Mouse (Mus musculus): ENCODE results near the gene Ppp1r1a. TPM values are rescaled to one million over a fixed set of nuclear protein-coding genes. Genes with fewer than 3 reads are reported as not detected.
A peak's percentile ranks its signal among the peaks of the same experiment; 100 is the strongest.

The Ppp1r1a gene
- polyA plus RNA-seq, 1 experiment from 2014 or later: 7.1 TPM

GRCm38 (mm10) chr15:103535786-103536185 lies 2.0 kb downstream of the Ppp1r1a start:
- no peak overlapping the region for H3K4me3 ChIP-seq (ENCODE audit: low read depth, low read length)
- WGBS: 62% methylated on average over 1 of the region's 1 CpGs

GRCm38 (mm10) chr15:103535030-103535429 lies 2.8 kb downstream of the Ppp1r1a start:
- Histone ChIP-seq H3K4me1 (replicated peaks; ENCODE audit: control insufficient read depth, insufficient read depth) (no peaks in the 10 kb centered on the region; the same call in 1 of the 2 replicates), H3K9me3 (ENCODE audit: control insufficient read depth, low read length) (no peaks in the 10 kb centered on the region), H3K4me3 (ENCODE audit: low read depth, low read length) (no peak overlapping the region), H3K36me3 (ENCODE audit: control insufficient read depth, insufficient read depth, low read length) (no peaks in the 10 kb centered on the region), H3K27me3 (ENCODE audit: control insufficient read depth, insufficient read depth, low read length) (no peaks in the 10 kb centered on the region), H3K27ac (replicated peaks) (no peak overlapping the region), H3K9ac (ENCODE audit: low read length) (no peak overlapping the region), H3K4me2 (replicated peaks; ENCODE audit: low read depth) (no peak overlapping the region)
- WGBS: 83% methylated on average over 2 of the region's 2 CpGs
- TF ChIP-seq EP300 (optimal IDR thresholded peaks at IDR 0.05) (no peak), CTCF (IDR thresholded peaks at IDR 0.05; ENCODE audit: low read depth) (no peak)
- ATAC-seq (ENCODE audit: low FRiP score, low TSS enrichment) (no peak), DNase-seq (ENCODE audit: low spot score) (no peak)

More at GRCm38 (mm10) chr15:103535786-103536185, 2.0 kb downstream of the Ppp1r1a start:
- Histone ChIP-seq H3K36me3 (ENCODE audit: control insufficient read depth, insufficient read depth, low read length) (no peaks in the 10 kb centered on the region), H3K4me1 (replicated peaks; ENCODE audit: control insufficient read depth, insufficient read depth) (no peaks in the 10 kb centered on the region; the same call in 1 of the 2 replicates), H3K4me2 (replicated peaks; ENCODE audit: low read depth) (no peak overlapping the region), H3K27ac (replicated peaks) (no peak overlapping the region), H3K9ac (ENCODE audit: low read length) (no peak overlapping the region), H3K27me3 (ENCODE audit: control insufficient read depth, insufficient read depth, low read length) (no peaks in the 10 kb centered on the region), H3K9me3 (ENCODE audit: control insufficient read depth, low read length) (no peaks in the 10 kb centered on the region)
- TF ChIP-seq CTCF (IDR thresholded peaks at IDR 0.05; ENCODE audit: low read depth) (no peak), EP300 (optimal IDR thresholded peaks at IDR 0.05) (no peak)
- no peak for DNase-seq (ENCODE audit: low spot score)
- no peak for ATAC-seq (ENCODE audit: low FRiP score, low TSS enrichment)

GRCm38 (mm10) chr15:103534054-103534620 lies 3.7 kb downstream of the Ppp1r1a start:
- Histone ChIP-seq H3K4me3 (ENCODE audit: low read depth, low read length) (no peak overlapping the region), H3K9ac (ENCODE audit: low read length) (no peak overlapping the region), H3K27ac (replicated peaks) (no peak overlapping the region), H3K9me3 (ENCODE audit: control insufficient read depth, low read length) (no peaks in the 10 kb centered on the region), H3K27me3 (ENCODE audit: control insufficient read depth, insufficient read depth, low read length) (no peaks in the 10 kb centered on the region), H3K4me1 (replicated peaks; ENCODE audit: control insufficient read depth, insufficient read depth) (no peaks in the 10 kb centered on the region; the same call in 1 of the 2 replicates), H3K36me3 (ENCODE audit: control insufficient read depth, insufficient read depth, low read length) (no peaks in the 10 kb centered on the region), H3K4me2 (replicated peaks; ENCODE audit: low read depth) (no peak overlapping the region)
- no peak for TF ChIP-seq CTCF (IDR thresholded peaks at IDR 0.05; ENCODE audit: low read depth)
- no peak for TF ChIP-seq EP300 (optimal IDR thresholded peaks at IDR 0.05)
- no peak for ATAC-seq (ENCODE audit: low FRiP score, low TSS enrichment)
- 81% methylated on average over 7 of the region's 7 CpGs for WGBS
- no peak for DNase-seq (ENCODE audit: low spot score)

- Histone ChIP-seq H3K9me3 (ENCODE audit: control insufficient read depth, low read length) (no peaks in the 10 kb centered on the region), H3K4me3 (ENCODE audit: low read depth, low read length) (no peak overlapping the region), H3K36me3 (ENCODE audit: control insufficient read depth, insufficient read depth, low read length) (no peaks in the 10 kb centered on the region), H3K4me2 (replicated peaks; ENCODE audit: low read depth) (no peak overlapping the region), H3K4me1 (replicated peaks; ENCODE audit: control insufficient read depth, insufficient read depth) (no peaks in the 10 kb centered on the region), H3K27me3 (ENCODE audit: control insufficient read depth, insufficient read depth, low read length) (no peaks in the 10 kb centered on the region), H3K27ac (replicated peaks) (no peak overlapping the region), H3K9ac (ENCODE audit: low read length) (no peak overlapping the region)
- peak; percentile 63; the same call in 1 of the 2 replicates for ATAC-seq (ENCODE audit: low FRiP score, low TSS enrichment)
- TF ChIP-seq EP300 (optimal IDR thresholded peaks at IDR 0.05): no peak
- peak; percentile 96 for TF ChIP-seq CTCF (IDR thresholded peaks at IDR 0.05; ENCODE audit: low read depth)
- WGBS: 7% methylated on average over 5 of the region's 5 CpGs
- DNase-seq (ENCODE audit: low spot score): peak; percentile 45
Observed at GRCm38 (mm10) chr15:103530372-103530771, 7.4 kb downstream of the Ppp1r1a start.

- no peak for TF ChIP-seq EP300 (optimal IDR thresholded peaks at IDR 0.05)
- no peak for TF ChIP-seq CTCF (IDR thresholded peaks at IDR 0.05; ENCODE audit: low read depth)
- DNase-seq (ENCODE audit: low spot score): no peak
- H3K4me2 ChIP-seq (replicated peaks; ENCODE audit: low read depth): no peak overlapping the region
- no peaks in the 10 kb centered on the region for H3K36me3 ChIP-seq (ENCODE audit: control insufficient read depth, insufficient read depth, low read length)
- no peaks in the 10 kb centered on the region for H3K4me1 ChIP-seq (replicated peaks; ENCODE audit: control insufficient read depth, insufficient read depth)
- no peak overlapping the region for H3K4me3 ChIP-seq (ENCODE audit: low read depth, low read length)
- no peak overlapping the region for H3K9ac ChIP-seq (ENCODE audit: low read length)
- H3K27ac ChIP-seq (replicated peaks): no peak overlapping the region
- no peaks in the 10 kb centered on the region for H3K27me3 ChIP-seq (ENCODE audit: control insufficient read depth, insufficient read depth, low read length)
- WGBS: 79% methylated on average over 3 of the region's 3 CpGs
- no peaks in the 10 kb centered on the region for H3K9me3 ChIP-seq (ENCODE audit: control insufficient read depth, low read length)
- ATAC-seq (ENCODE audit: low FRiP score, low TSS enrichment): no peak
Observed at GRCm38 (mm10) chr15:103523156-103523555, 14.6 kb downstream of the Ppp1r1a start.

- no peak overlapping the region for H3K4me2 ChIP-seq (replicated peaks; ENCODE audit: low read depth)
- TF ChIP-seq CTCF (IDR thresholded peaks at IDR 0.05; ENCODE audit: low read depth) (no peak), EP300 (optimal IDR thresholded peaks at IDR 0.05) (no peak)
- ATAC-seq (ENCODE audit: low FRiP score, low TSS enrichment): peak; percentile 35; the same call in 1 of the 2 replicates
Observed at GRCm38 (mm10) chr15:103522458-103523099, 15.2 kb downstream of the Ppp1r1a start.

More at GRCm38 (mm10) chr15:103522458-103523099, 15.2 kb downstream of the Ppp1r1a start:
- Histone ChIP-seq H3K27me3 (ENCODE audit: control insufficient read depth, insufficient read depth, low read length) (no peaks in the 10 kb centered on the region), H3K27ac (replicated peaks) (no peak overlapping the region), H3K9me3 (ENCODE audit: control insufficient read depth, low read length) (no peaks in the 10 kb centered on the region), H3K36me3 (ENCODE audit: control insufficient read depth, insufficient read depth, low read length) (no peaks in the 10 kb centered on the region), H3K4me1 (replicated peaks; ENCODE audit: control insufficient read depth, insufficient read depth) (no peaks in the 10 kb centered on the region), H3K4me3 (ENCODE audit: low read depth, low read length) (no peak overlapping the region), H3K9ac (ENCODE audit: low read length) (no peak overlapping the region)
- no peak for DNase-seq (ENCODE audit: low spot score)
- WGBS: 60% methylated on average over 3 of the region's 3 CpGs

All from stomach, postnatal 0 days (tissue).